Mouse (Mus musculus) C2C12 (cell line): ENCODE data around the gene Mdh2. TPM values are rescaled to one million over a fixed set of nuclear protein-coding genes. Genes with fewer than 3 reads are reported as not detected.

ENCODE experiments used
- H3K27me3 ChIP-seq: one replicate; pipeline ENCODE4 v1.6.1; 2011; ENCODE audit not compliant: control insufficient read depth, insufficient read depth, insufficient read length
- H3K36me3 ChIP-seq: one replicate; pipeline ENCODE4 v1.6.1; 2011; ENCODE audit not compliant: control insufficient read depth, insufficient read depth
- H3K4me3 ChIP-seq: one replicate; pipeline ENCODE4 v1.5.1; 2011; ENCODE audit warnings: mild to moderate bottlenecking, control low read depth; ENCODE audit not compliant: poor library complexity, insufficient read depth, severe bottlenecking
- H3K79me2 ChIP-seq: one replicate; pipeline ENCODE4 v1.6.1; 2011; ENCODE audit not compliant: control insufficient read depth, insufficient read depth
- H3K79me3 ChIP-seq: one replicate; pipeline ENCODE4 v1.6.1; 2011; ENCODE audit warnings: low read depth, control low read depth
- H3ac ChIP-seq: one replicate; pipeline ENCODE3; 2011; ENCODE audit warnings: low read depth; ENCODE audit not compliant: control insufficient read depth, insufficient read length
- CEBPB ChIP-seq: IDR thresholded peaks from one replicate; pipeline ENCODE4 v1.6.1; 2011; ENCODE audit warnings: low read depth, mild to moderate bottlenecking, control low read depth, moderate library complexity
- CTCF ChIP-seq: IDR thresholded peaks from one replicate; pipeline ENCODE4 v1.5.1; 2011; ENCODE audit not compliant: control insufficient read depth, insufficient read depth, insufficient read length
- FOSL1 ChIP-seq: IDR thresholded peaks from one replicate; pipeline ENCODE4 v1.8.0; 2011; ENCODE audit warnings: mild to moderate bottlenecking, low read length; ENCODE audit not compliant: poor library complexity, insufficient read depth, severe bottlenecking
- MAX ChIP-seq: IDR thresholded peaks from one replicate; pipeline ENCODE4 v1.6.1; 2011; ENCODE audit warnings: mild to moderate bottlenecking, control low read depth
- MYOD1 ChIP-seq: IDR thresholded peaks from one replicate; pipeline ENCODE4 v1.6.1; 2011; ENCODE audit warnings: low read depth; ENCODE audit not compliant: control insufficient read depth, insufficient read length
- MYOG ChIP-seq: IDR thresholded peaks from one replicate; pipeline ENCODE4 v1.6.1; 2011; ENCODE audit not compliant: control insufficient read depth, insufficient read length; ENCODE audit errors: extremely low read depth
- USF1 ChIP-seq: IDR thresholded peaks from one replicate; pipeline ENCODE4 v1.6.1; 2011; ENCODE audit warnings: low read depth, mild to moderate bottlenecking, control low read depth, moderate library complexity
- polyA plus RNA-seq: library from polyadenylated mRNA; unstranded; fragments of >200 nt; fragmentation: generic; extraction: Trizol; gene quantifications from one replicate; pipeline ENCODE4 v1.2.1, GENCODE M21; 2012; ENCODE audit warnings: missing spikeins

The Mdh2 gene
- polyA plus RNA-seq, 1 experiment, result 700 TPM

GRCm38 (mm10) chr5:135761881-135762280, 16.4 kb upstream of the Mdh2 start:
- H3K27me3 ChIP-seq, result no peaks in the 10 kb centered on the region
- H3K79me3 ChIP-seq, result no peaks in the 10 kb centered on the region
- no peaks in the 10 kb centered on the region for H3K79me2 ChIP-seq
- no peak overlapping the region for H3K4me3 ChIP-seq
- no peak overlapping the region for H3ac ChIP-seq
- no peak for TF ChIP-seq CEBPB
- TF ChIP-seq CTCF, result no peak
- no peak for TF ChIP-seq MYOD1
- TF ChIP-seq FOSL1, result no peak
- no peak for TF ChIP-seq MAX
- no peak for TF ChIP-seq MYOG
- TF ChIP-seq USF1, result no peak
- H3K36me3 ChIP-seq, result no peaks in the 10 kb centered on the region

- Histone ChIP-seq H3K27me3 (peaks cover 3% of the 10 kb centered on the region), H3ac (no peak overlapping the region), H3K36me3 (no peaks in the 10 kb centered on the region), H3K79me3 (no peaks in the 10 kb centered on the region), H3K4me3 (no peak overlapping the region), H3K79me2 (no peaks in the 10 kb centered on the region)
- peak; percentile 84 for TF ChIP-seq CTCF
- no peak for TF ChIP-seq MYOD1
- no peak for TF ChIP-seq USF1
- TF ChIP-seq FOSL1, result no peak
Observed at GRCm38 (mm10) chr5:135763526-135763925, 14.8 kb upstream of the Mdh2 start.

- H3K79me3 ChIP-seq, result no peaks in the 10 kb centered on the region
- no peaks in the 10 kb centered on the region for H3K36me3 ChIP-seq
- H3ac ChIP-seq, result no peak overlapping the region
- H3K4me3 ChIP-seq, result no peak overlapping the region
- TF ChIP-seq CTCF, result no peak
- TF ChIP-seq MYOG, result no peak
- no peak for TF ChIP-seq CEBPB
- no peak for TF ChIP-seq FOSL1
- no peak for TF ChIP-seq MAX
- TF ChIP-seq MYOD1, result no peak
- no peak for TF ChIP-seq USF1
- no peaks in the 10 kb centered on the region for H3K79me2 ChIP-seq
- H3K27me3 ChIP-seq, result peaks cover 5% of the 10 kb centered on the region
Observed at GRCm38 (mm10) chr5:135764971-135765370, 13.3 kb upstream of the Mdh2 start.

GRCm38 (mm10) chr5:135772519-135772918, 5.8 kb upstream of the Mdh2 start:
- H3K79me2 ChIP-seq, result no peaks in the 10 kb centered on the region
- no peak overlapping the region for H3K4me3 ChIP-seq
- H3ac ChIP-seq, result no peak overlapping the region
- peaks cover 9% of the 10 kb centered on the region for H3K27me3 ChIP-seq
- no peaks in the 10 kb centered on the region for H3K36me3 ChIP-seq
- no peaks in the 10 kb centered on the region for H3K79me3 ChIP-seq
- TF ChIP-seq MYOG (no peak), CEBPB (no peak), USF1 (no peak), MAX (no peak), CTCF (no peak), FOSL1 (no peak), MYOD1 (no peak)

DNA sequence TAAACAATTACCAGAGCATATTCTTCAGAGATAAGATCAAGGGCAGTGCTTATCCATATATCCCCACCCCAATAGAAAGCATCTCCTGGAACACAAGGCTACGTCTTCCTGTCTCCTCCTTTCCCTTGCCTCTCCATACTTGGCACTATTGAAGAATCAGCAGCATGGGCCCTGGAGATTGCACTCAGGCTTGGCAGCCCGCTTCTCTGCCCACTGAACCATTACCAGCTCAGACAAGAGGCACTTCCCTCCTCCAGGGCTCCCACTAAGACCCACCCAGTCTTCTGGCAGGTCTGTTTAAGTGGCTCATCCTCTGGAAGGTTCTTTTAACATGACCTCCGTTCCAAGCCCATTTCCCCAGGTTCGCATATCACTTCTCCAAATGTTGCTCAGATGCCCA, 1.7 kb upstream of the Mdh2 start:
- Histone ChIP-seq H3K79me2 (peaks cover 32% of the 10 kb centered on the region), H3K27me3 (no peaks in the 10 kb centered on the region), H3K79me3 (peaks cover 29% of the 10 kb centered on the region), H3ac (no peak overlapping the region), H3K4me3 (no peak overlapping the region), H3K36me3 (peaks cover 1% of the 10 kb centered on the region)
- TF ChIP-seq FOSL1 (no peak), MAX (no peak), MYOG (no peak), USF1 (no peak), MYOD1 (no peak), CEBPB (no peak), CTCF (no peak)
